Mouse (Mus musculus) olfactory bulb, adult 2 months (tissue): ENCODE data around the gene Plxnd1.

Experiments
- CTCF ChIP-seq: fragments of 200-500 bp; IDR thresholded peaks from 2 replicates; pipeline ENCODE4 v1.5.1; 2012; ENCODE audit warnings: low read depth, mild to moderate bottlenecking, low read length, moderate library complexity; ENCODE audit not compliant: insufficient read depth
- POLR2A ChIP-seq: fragments of 200-500 bp; IDR thresholded peaks from 2 replicates; pipeline ENCODE4 v1.6.1; 2012; ENCODE audit warnings: mild to moderate bottlenecking, low read depth, low read length, moderate library complexity; ENCODE audit not compliant: insufficient read depth

DNA sequence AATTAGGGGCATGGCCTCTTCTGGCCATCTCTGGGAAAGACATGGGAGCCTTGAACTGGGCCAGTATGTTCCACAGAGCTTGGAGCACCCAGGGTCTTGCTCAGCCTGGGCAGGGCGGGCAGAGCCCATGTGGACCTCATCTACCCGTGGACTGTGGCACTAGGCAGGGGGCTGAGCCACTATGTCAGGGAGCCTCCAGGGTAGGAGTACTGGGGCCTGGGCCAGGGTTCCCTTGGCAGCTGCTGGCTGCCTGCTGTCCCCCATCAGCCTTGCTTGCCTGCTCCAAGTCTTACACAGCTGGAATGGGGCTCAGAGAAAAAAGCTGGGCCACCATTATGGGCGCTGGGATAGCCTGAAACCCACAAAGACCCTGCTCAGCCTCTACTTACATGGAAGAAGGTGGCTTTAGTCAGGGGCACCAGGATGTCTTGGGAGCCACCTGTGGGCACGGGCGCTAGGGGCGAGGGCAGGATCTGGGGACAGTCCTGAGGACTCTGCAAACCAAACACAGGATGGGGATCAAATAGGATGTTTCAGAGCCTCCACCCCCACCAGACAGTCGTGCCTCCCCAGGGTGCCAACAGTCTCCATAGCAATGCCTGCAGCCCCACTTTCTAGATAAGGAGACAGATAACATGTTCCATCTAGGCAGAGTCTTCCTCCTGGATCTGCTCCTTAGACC is 22.6 kb downstream of the Plxnd1 start:
- no peak for TF ChIP-seq POLR2A
- TF ChIP-seq CTCF = no peak
